Mouse (Mus musculus): Measurements from ENCODE around the gene Glrx. TPM values are rescaled to one million over a fixed set of nuclear protein-coding genes. Genes with fewer than 3 reads are reported as not detected.

The Glrx gene
- polyA plus RNA-seq (2014; fragmentation: Nextera tagmentation; extraction: Ambion mirVana): 90.5 and 93.5 TPM in 2 replicates

- Histone ChIP-seq H3K36me3 (ENCODE audit: control insufficient read depth, insufficient read depth, low read length) (no peaks in the 10 kb centered on the region), H3K4me2 (ENCODE audit: low read length) (peak within 1 kb of the TSS; percentile 57), H3K27ac (ENCODE audit: low read depth) (peak within 1 kb of the TSS; percentile 80), H3K9ac (ENCODE audit: low read length) (peak within 1 kb of the TSS; percentile 52), H3K4me3 (ENCODE audit: low read depth, low read length) (peak within 1 kb of the TSS; percentile 68), H3K27me3 (replicated peaks; ENCODE audit: control insufficient read depth, insufficient read depth, low read length) (no peaks in the 10 kb centered on the region), H3K4me1 (replicated peaks; ENCODE audit: control insufficient read depth, insufficient read depth, low read length) (peaks cover 19% of the 10 kb centered on the region), H3K9me3 (ENCODE audit: control insufficient read depth, low read length) (no peaks in the 10 kb centered on the region)
- ATAC-seq (replicated peaks; ENCODE audit: low FRiP score, low TSS enrichment, low read depth) (peak; percentile 80), DNase-seq (ENCODE audit: low spot score) (peak; percentile 82)
- WGBS: under 1% methylated on average over 12 of the region's 12 CpGs
Measured at GRCm38 (mm10) chr13:75839719-75840481, at the start of gene Glrx. Gene Glrx, plus strand, starts transcription at chr13:75839868.

GRCm38 (mm10) chr13:75790550-75791205, 49.0 kb upstream of the Glrx start:
- no peak overlapping the region for H3K9ac ChIP-seq (ENCODE audit: low read length)
- H3K4me3 ChIP-seq (ENCODE audit: low read depth, low read length): no peak overlapping the region
- ATAC-seq (replicated peaks; ENCODE audit: low FRiP score, low TSS enrichment, low read depth) (no peak), DNase-seq (ENCODE audit: low spot score) (no peak)
- H3K27me3 ChIP-seq (replicated peaks; ENCODE audit: control insufficient read depth, insufficient read depth, low read length): no peaks in the 10 kb centered on the region
- no peaks in the 10 kb centered on the region for H3K36me3 ChIP-seq (ENCODE audit: control insufficient read depth, insufficient read depth, low read length)
- no peak overlapping the region for H3K4me2 ChIP-seq (ENCODE audit: low read length)
- no peaks in the 10 kb centered on the region for H3K4me1 ChIP-seq (replicated peaks; ENCODE audit: control insufficient read depth, insufficient read depth, low read length)
- no peak overlapping the region for H3K27ac ChIP-seq (ENCODE audit: low read depth)
- WGBS: 83% methylated on average over 1 of the region's 1 CpGs
- H3K9me3 ChIP-seq (ENCODE audit: control insufficient read depth, low read length): no peaks in the 10 kb centered on the region

GRCm38 (mm10) chr13:75793863-75794629, 45.6 kb upstream of the Glrx start:
- no peaks in the 10 kb centered on the region for H3K9me3 ChIP-seq (ENCODE audit: control insufficient read depth, low read length)
- H3K4me3 ChIP-seq (ENCODE audit: low read depth, low read length): no peak overlapping the region
- no peaks in the 10 kb centered on the region for H3K27me3 ChIP-seq (replicated peaks; ENCODE audit: control insufficient read depth, insufficient read depth, low read length)
- H3K9ac ChIP-seq (ENCODE audit: low read length): no peak overlapping the region
- H3K4me2 ChIP-seq (ENCODE audit: low read length): no peak overlapping the region
- ATAC-seq (replicated peaks; ENCODE audit: low FRiP score, low TSS enrichment, low read depth) (no peak), DNase-seq (ENCODE audit: low spot score) (no peak)
- H3K27ac ChIP-seq (ENCODE audit: low read depth): no peak overlapping the region
- 62% methylated on average over 6 of the region's 6 CpGs for WGBS
- H3K4me1 ChIP-seq (replicated peaks; ENCODE audit: control insufficient read depth, insufficient read depth, low read length): no peaks in the 10 kb centered on the region
- H3K36me3 ChIP-seq (ENCODE audit: control insufficient read depth, insufficient read depth, low read length): no peaks in the 10 kb centered on the region

- peak overlapping the region; percentile 20; the same call in 1 of the 2 replicates for H3K4me3 ChIP-seq (ENCODE audit: low read depth, low read length)
- peak overlapping the region; percentile 46 for H3K4me2 ChIP-seq (ENCODE audit: low read length)
- H3K27me3 ChIP-seq (replicated peaks; ENCODE audit: control insufficient read depth, insufficient read depth, low read length): no peaks in the 10 kb centered on the region
- H3K27ac ChIP-seq (ENCODE audit: low read depth): no peak overlapping the region; the same call in 1 of the 2 replicates
- ATAC-seq (replicated peaks; ENCODE audit: low FRiP score, low TSS enrichment, low read depth): peak; percentile 99
- no peaks in the 10 kb centered on the region for H3K4me1 ChIP-seq (replicated peaks; ENCODE audit: control insufficient read depth, insufficient read depth, low read length)
- no peak overlapping the region for H3K9ac ChIP-seq (ENCODE audit: low read length)
- H3K36me3 ChIP-seq (ENCODE audit: control insufficient read depth, insufficient read depth, low read length): no peaks in the 10 kb centered on the region
- peak; percentile 97 for DNase-seq (ENCODE audit: low spot score)
- H3K9me3 ChIP-seq (ENCODE audit: control insufficient read depth, low read length): no peaks in the 10 kb centered on the region
- 23% methylated on average over 18 of the region's 18 CpGs for WGBS
Measured at GRCm38 (mm10) chr13:75797369-75798141, 42.1 kb upstream of the Glrx start.

GRCm38 (mm10) chr13:75798413-75799302, 41.0 kb upstream of the Glrx start:
- Histone ChIP-seq H3K36me3 (ENCODE audit: control insufficient read depth, insufficient read depth, low read length) (no peaks in the 10 kb centered on the region), H3K9me3 (ENCODE audit: control insufficient read depth, low read length) (no peaks in the 10 kb centered on the region), H3K4me2 (ENCODE audit: low read length) (no peak overlapping the region), H3K4me1 (replicated peaks; ENCODE audit: control insufficient read depth, insufficient read depth, low read length) (no peaks in the 10 kb centered on the region), H3K27me3 (replicated peaks; ENCODE audit: control insufficient read depth, insufficient read depth, low read length) (no peaks in the 10 kb centered on the region), H3K27ac (ENCODE audit: low read depth) (no peak overlapping the region), H3K9ac (ENCODE audit: low read length) (no peak overlapping the region), H3K4me3 (ENCODE audit: low read depth, low read length) (no peak overlapping the region)
- WGBS: 75% methylated on average over 7 of the region's 7 CpGs
- no peak for ATAC-seq (replicated peaks; ENCODE audit: low FRiP score, low TSS enrichment, low read depth)
- DNase-seq (ENCODE audit: low spot score): no peak

- Histone ChIP-seq H3K36me3 (ENCODE audit: control insufficient read depth, insufficient read depth, low read length) (no peaks in the 10 kb centered on the region), H3K27me3 (replicated peaks; ENCODE audit: control insufficient read depth, insufficient read depth, low read length) (no peaks in the 10 kb centered on the region), H3K4me2 (ENCODE audit: low read length) (no peak overlapping the region), H3K4me1 (replicated peaks; ENCODE audit: control insufficient read depth, insufficient read depth, low read length) (no peaks in the 10 kb centered on the region), H3K9ac (ENCODE audit: low read length) (no peak overlapping the region), H3K9me3 (ENCODE audit: control insufficient read depth, low read length) (no peaks in the 10 kb centered on the region), H3K4me3 (ENCODE audit: low read depth, low read length) (no peak overlapping the region), H3K27ac (ENCODE audit: low read depth) (no peak overlapping the region)
- no peak for DNase-seq (ENCODE audit: low spot score)
- 90% methylated on average over 3 of the region's 3 CpGs for WGBS
- ATAC-seq (replicated peaks; ENCODE audit: low FRiP score, low TSS enrichment, low read depth): no peak
Measured at GRCm38 (mm10) chr13:75799421-75799820, 40.2 kb upstream of the Glrx start.

GRCm38 (mm10) chr13:75807969-75808368, 31.7 kb upstream of the Glrx start:
- ATAC-seq (replicated peaks; ENCODE audit: low FRiP score, low TSS enrichment, low read depth): no peak
- 78% methylated on average over 1 of the region's 1 CpGs for WGBS

More at GRCm38 (mm10) chr13:75807969-75808368, 31.7 kb upstream of the Glrx start:
- H3K27me3 ChIP-seq (replicated peaks; ENCODE audit: control insufficient read depth, insufficient read depth, low read length): no peaks in the 10 kb centered on the region
- no peak for DNase-seq (ENCODE audit: low spot score)
- no peak overlapping the region for H3K4me2 ChIP-seq (ENCODE audit: low read length)
- no peak overlapping the region for H3K27ac ChIP-seq (ENCODE audit: low read depth)
- no peaks in the 10 kb centered on the region for H3K9me3 ChIP-seq (ENCODE audit: control insufficient read depth, low read length)
- H3K9ac ChIP-seq (ENCODE audit: low read length): no peak overlapping the region
- no peaks in the 10 kb centered on the region for H3K36me3 ChIP-seq (ENCODE audit: control insufficient read depth, insufficient read depth, low read length)
- H3K4me1 ChIP-seq (replicated peaks; ENCODE audit: control insufficient read depth, insufficient read depth, low read length): no peaks in the 10 kb centered on the region
- H3K4me3 ChIP-seq (ENCODE audit: low read depth, low read length): no peak overlapping the region

All from intestine, embryonic 14.5 days (tissue).